Mouse (Mus musculus) gastrocnemius, postnatal 10 days (tissue): ENCODE results near the gene Esrrg. TPM values are rescaled to one million over a fixed set of nuclear protein-coding genes. Genes with fewer than 3 reads are reported as not detected.
A peak's percentile ranks its signal among the peaks of the same experiment; 100 is the strongest.

Experiments used
- DNase-seq: peaks from one replicate; pipeline ENCODE4 v3.0.0; 2021; ENCODE audit warnings: mixed read lengths
- total RNA-seq, 2 experiments: library from RNA; stranded (reverse); gene quantifications; 2 replicates each; pipeline ENCODE4 v1.2.3; 2021

Esrrg gene
- total RNA-seq, 2 experiments from 2014 or later: 10.6 to 11.3 TPM

DNA sequence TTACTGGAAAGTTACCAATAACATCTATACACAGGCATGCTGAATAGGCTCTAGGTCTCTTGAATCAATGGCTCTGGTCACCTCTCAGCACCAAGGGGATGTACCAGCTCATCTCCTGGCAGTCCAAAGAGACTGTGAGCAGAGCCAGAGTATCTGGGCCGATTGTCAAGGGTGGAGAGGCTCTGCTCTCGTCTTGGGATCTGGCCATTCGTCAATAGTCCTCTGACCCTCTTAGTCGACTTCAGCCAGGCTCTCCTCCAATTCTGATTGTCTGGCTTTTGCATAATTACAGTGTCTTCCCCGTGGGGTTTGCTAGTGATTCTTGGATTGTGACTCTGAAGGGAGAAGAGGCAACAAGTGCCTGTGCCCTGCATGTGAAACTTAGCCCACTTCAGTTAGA lies 41.3 kb downstream of the Esrrg start:
- DNase-seq: peak; percentile 18

DNA sequence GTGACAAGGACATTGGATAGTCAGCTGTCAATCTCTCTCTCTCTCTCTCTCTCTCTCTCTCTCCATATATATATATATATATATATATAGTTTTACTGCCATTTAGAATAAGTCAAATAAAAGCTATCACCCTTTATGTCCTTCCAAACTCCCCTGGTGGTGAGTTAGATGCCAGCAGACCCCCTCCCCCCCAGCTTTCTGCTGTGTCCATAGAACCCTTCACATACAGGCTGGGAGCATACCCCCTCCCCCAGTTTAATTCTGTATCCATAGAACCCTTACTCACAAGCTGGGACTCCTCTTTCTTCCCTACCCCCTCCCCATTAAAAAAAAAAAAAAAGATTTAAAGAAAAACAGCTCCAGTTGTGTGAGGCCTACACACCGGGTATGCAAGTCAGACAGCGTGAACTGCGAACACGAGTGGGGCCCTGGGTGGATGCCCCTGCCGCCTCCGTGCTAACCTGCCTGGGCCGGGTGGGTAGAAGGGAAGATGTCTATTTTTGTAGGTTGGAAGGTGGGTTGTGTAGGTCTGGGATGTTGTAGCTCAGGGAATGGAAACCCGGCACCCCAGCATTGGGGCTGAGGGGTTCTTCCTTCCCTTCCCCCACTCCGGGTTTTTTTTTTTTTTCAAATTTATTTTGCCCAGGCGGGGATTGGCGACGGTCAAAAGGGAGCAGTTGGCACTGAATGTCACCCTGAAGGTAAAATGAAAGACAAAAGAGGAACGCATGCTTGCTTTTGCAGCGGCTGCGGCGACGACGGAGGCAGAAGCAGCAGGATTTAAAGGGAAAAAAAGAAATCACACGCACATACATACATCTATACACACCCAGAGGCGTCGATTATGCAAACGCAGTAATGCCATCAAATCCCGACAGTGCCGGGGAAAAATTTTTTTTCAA lies 42.4 kb downstream of the Esrrg start:
- DNase-seq: no peak

DNA sequence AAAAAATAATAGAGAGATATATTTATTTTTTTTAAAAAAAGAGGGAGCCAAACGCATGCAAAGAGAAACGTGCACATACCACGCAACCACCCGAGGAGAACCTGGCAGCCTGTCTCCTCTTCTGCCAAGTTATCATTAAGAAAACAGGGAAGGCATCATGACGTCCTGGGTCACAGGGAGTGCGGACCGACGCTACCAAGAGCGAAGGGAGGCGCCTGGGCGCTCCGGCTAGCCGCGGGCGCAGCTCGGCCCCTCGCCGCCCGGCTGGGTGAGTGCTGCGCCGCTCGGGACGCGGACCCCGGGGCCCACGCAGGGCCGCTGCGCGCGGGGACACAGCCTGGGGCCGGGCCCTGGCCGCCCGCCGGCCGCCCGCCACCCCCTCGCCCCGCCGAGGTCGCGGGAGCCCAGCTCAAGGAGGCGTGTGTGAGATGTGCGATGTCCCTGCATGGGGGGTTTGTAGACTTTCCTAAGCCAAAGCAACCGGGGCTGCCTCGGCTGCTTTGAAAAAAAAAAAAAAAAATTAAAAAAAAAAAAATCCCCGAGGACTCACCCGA lies 43.2 kb downstream of the Esrrg start:
- DNase-seq: peak; percentile 41

DNA sequence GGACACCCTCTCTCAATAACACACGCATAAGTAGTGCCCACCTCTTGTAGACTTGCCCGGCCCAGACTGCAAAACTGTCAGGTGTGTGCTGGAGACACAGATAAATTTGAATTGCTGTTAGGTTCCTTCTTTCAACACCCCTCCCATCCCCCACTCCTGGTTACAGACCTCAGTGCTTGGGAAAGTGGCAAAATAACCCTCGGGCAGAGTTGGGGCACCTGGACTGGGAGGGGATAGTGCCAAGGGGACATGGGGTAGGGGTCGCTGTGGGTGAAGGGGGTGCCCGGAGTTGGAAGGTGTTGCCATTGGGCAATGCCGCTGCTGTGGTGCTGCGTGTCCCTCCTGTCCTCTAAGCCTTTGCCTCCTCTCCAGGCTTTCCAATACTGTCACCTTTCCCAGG lies 43.9 kb downstream of the Esrrg start:
- no peak for DNase-seq

DNA sequence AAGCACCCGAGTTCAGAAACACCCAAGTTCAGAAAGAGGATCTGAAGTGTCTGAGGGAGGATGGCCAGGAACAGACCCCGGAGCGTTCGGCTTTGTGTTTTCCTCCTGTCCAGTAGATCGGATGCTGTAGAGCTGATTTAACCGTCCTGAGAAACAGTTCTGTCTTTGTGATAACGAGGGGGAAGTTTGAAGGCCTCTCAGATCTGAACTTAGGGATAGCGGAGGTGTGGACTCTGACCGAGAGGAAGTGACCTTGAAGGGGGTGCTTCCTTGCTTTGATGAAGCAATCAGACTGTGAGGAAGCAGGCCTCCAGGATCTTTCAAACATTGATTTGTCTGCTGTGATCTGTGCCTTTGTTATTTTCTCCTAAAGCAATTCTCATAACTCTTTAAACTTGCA lies 44.8 kb downstream of the Esrrg start:
- no peak for DNase-seq

DNA sequence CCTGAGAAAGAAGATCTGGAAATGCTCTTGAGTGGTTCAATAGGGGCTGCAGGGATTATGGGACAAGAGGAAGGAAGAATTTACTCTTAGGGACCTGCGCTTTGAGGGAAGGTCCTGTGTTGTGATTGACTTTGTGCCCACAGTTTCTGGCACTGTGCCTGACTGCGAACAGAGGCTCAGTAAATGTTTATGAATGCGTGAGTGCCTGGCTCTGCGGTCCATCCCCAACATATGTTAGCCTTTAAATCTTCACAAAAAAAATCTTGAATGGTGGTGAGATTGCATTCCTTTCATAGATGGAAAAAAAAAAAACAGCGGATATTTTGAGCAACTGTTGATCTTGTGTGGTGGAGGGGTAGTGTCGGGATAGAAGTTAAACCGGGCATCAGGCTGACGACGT lies 52.4 kb downstream of the Esrrg start:
- DNase-seq: no peak

DNA sequence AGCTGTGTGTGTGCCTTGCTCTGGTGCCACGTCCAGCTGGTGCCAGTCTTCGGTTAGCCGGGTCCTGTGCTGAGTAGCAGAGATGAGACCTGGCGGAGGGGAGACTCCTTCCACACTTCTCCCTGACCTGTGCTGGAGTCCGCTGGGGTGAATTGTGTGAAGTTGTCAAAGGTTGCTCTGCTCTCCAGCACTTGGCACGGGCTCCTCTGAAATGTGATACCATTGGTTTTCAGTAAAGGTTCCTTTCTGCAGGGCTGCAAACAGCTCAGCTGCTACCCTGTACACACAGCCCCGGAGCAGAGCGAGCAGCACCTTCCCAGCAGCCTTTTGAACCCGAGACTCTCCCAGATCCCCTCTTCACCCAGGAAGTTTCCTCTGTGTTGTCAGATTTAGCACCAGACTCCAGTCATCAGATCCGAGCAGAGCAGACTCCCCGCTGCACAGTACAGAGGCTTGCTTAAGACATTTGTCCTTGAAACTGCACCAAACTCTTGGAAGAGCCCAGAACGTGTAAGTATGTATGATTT lies 53.6 kb downstream of the Esrrg start:
- peak; percentile 27 for DNase-seq

DNA sequence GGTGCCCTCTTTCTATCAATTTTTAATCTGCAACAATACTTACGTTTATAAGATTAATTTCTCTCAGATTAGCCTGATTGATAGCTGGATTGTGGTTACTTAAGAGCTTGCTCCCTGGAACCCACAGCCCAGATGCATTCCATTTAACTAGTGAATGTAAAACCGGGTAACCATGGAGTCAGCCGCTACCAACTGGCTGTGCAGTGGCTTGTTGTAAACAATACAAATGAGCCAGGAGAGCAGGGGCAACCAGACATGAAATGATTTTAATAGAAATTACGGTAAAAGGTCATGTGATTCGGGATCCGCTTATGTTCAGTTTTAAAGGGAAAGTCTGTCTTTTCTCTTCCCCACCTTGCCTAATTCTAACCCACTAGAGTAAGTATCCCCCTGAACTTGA lies 54.8 kb downstream of the Esrrg start:
- no peak for DNase-seq

DNA sequence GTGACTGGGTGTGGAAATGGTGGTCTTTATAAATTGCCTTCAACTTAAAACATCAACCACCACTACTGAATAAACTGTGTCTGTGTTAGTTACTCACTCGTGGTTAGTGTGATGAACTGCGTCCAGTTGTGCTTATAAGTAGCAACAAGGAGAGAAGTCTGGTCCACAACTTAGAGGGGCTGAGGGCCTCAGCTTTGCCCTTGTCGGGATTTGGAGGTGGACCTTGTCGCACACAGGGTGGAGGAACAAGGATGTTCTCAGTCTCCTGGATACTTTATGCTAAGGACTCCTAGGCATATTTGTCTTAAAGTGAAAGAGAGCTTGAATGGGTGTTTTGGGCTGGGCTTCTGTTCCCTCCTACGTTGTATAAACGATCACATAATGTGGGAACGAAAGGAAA lies 55.7 kb downstream of the Esrrg start:
- DNase-seq: no peak

DNA sequence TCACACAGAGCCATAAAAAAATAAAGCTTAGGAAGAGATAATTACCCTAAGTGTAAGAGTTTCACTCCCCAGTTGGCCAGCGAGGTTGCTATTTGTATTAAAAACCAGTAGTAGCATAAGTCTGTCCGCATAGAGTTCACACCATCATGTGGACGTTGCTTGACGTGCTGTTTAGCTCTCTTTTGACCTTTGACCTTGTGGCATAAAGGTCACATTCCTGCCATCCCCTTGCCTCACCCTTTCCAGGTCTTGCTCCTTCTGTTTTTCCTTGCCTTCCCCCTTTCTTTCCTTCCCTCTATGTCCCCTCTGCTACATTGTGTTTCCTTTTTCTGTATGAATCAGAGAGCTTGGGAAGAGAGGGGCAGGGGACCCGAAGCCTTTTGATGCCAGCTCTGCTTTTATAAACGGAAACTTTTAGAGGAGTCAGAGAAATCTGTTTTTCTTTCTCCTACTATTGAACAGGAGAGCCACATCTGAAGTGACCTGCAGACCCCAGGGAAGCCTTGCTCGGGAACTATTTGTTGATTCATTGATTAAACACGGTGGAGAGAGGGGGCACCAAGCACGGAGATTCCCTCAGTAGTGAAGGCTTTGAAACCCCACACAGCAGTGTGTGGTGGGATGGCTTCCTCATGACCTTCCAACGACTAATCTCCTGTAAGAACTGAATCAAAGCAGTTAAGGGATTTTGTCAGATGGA lies 57.5 kb downstream of the Esrrg start:
- no peak for DNase-seq

DNA sequence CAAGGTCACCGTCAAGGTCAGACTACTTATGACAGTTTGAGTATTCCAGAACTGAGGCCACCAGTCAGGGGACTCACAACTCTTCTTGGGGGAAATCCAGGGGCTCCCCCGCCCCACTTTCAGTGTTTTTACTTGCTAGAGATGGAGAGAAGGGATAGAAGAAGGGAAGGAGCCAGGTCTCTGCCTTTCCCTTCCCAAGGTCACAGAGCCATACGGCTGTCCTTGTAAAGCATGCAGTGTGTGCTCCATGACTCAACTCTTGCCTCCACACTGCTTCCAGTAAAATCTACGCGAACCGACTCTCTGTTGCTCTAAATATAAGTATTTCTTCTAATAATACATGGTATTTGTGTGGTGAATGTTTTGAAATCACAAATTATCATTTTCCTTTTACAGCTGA lies 61.2 kb downstream of the Esrrg start:
- no peak for DNase-seq

DNA sequence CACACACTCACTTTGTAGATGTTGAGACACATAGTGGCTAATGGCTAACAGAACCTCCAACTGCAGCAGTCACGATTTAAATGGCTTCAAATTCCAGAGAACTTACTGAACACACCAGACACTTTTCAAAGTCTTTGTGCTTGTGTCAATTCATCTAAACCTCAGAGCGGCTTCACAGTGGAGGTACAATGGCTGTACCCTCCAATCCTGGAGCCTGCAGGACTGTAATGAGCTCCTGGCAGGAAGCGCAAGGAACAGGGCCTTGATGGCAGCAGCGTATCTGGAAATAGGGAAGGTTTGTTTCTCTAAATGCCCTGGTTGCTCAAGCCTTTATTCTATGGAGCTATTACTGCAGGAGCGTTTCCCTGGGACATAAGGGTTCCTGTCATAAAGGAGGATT lies 63.9 kb downstream of the Esrrg start:
- no peak for DNase-seq

DNA sequence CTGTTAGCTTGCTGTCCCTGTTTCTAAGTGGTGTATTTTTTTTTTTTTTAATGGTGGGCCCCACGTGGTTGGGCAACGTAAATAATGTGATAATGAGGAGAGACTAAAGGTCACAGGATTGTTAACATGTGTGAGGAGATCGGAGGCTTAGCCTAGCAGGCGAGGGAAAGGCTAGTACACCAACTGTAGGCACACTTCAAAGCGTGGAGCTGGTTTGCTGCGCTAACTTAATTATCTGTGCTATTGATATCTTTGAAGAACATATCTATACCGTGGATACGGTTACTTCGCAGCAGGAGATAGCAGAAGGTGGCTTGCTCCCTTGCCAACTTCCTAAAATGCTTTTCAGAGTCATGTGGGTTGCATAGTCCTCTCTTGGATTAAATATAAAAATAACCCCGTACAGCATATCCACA lies 66.2 kb downstream of the Esrrg start:
- no peak for DNase-seq

DNA sequence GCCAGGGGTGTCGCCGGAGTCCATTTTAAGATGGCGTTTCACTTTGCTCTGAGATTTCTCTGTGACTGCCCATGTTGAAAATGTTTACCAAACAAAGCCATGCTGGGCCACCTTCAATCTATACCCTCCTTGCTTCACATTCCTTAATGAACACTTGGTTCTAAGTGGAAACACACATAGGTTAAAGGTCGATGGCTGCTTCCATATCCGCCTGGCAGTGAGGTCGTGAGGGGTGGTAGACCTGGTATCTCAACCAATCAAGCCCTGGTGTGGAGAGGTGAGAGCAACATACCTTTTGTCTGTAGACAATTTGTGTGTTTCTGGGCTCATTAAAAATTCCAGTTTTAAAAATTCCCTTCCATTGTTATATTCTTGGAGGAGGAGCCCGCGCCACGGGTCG lies 68.0 kb downstream of the Esrrg start:
- no peak for DNase-seq

DNA sequence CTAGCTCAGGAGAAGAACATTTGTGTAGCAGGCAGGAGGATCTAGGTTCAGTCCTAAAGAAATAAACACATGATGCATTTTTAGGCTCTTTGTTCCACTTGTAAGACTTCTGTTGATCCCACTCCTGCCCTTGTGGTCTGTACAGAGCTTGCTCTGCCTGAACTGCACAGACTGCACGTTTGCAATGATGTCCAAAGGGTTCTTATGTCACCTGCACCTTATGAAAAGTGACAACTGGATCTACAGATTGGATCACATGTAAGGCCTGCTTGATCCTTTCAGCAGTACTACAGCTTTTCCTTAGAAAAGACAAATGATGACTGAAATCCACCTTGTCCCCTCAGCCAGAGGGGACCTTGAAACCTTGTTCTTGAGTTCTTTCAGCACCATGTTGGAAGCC lies 70.7 kb downstream of the Esrrg start:
- no peak for DNase-seq

DNA sequence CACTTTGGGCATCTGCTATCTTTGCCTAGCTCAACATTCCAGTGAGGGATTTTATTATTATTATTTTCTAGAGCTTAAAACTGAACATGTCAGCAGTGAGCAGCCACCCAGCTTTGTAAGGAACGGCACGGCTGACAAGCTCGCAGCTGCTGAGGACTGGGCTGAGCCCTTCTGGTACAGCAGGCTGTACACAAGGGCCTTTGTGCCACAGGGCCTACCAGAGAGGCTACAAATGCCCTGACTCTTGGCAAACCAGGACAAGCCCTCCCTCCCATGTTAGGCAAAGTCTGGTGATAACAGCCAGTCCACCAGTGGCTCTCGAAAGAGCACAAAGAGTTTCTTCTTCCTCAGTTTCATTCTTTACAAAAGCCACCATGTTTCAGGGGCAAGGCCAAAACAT lies 75.9 kb downstream of the Esrrg start:
- no peak for DNase-seq

DNA sequence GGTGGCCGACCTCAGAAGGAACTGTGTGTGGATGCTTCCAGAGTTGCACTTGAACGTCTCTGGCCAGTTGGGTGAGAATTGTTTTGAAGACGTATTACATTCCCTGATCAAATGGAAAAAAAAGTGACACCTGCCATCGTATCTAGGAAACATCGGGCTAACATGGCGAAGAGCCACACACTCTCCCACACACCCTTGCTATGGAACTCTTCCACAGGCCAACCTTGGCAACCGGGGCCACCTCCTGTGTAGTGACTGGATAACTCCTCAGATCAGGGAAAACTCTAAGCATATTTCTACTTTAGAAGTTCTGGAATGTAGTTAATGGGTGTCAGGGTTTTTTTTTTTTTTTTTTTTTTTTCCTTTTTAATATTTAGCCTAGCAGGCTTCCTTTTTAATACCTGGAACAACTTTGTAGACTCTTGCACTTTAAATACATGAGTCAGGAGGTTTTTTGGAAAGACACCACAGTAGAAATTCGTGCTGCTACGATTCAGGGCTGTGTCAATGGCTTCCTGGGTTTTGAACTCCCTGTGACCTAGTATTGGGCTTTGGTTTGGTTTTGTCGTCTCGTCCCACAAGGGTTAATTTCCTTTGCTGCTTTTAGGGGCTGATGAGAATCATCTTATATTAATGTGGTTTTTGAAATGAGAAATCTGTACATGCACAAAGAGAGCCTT lies 83.4 kb downstream of the Esrrg start:
- no peak for DNase-seq

DNA sequence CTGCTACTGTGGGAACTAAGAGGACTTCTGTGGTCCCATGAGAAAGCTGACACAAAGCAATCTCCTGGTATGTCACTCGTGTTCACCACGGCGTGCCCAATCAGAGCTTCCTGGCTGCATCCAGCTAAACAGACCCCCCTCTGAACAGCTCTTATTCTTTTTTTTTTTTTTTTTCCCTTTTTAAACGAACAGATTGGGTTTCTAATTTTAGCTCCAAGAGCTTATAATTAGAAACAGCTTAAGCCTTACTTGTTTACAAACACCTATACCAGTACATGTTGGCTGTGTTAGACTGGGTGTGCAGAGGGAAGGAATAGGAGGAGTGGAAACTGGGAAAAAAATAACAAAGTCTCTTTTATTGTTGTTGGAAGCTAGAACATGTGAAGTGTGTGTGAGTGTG lies 86.3 kb downstream of the Esrrg start:
- no peak for DNase-seq

DNA sequence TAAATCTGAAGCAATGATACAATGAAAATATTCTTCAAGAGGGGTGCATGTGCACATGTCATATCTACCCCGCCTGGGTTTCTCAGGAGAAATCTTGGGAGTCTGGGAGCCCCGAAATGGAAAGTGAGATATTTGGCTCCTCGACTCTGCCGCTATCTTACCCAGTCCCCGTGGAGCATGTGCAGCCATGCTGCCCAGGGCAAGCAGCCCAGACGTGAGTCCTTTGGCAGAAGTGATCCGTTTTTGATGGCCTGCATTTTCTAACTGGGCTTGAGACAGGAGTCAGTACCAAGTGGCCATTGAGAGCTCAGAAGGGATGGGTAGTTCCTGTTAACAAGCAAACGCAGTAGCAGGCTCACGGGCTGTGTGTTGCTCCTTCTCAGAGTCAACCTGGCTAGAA lies 89.6 kb downstream of the Esrrg start:
- DNase-seq: no peak

DNA sequence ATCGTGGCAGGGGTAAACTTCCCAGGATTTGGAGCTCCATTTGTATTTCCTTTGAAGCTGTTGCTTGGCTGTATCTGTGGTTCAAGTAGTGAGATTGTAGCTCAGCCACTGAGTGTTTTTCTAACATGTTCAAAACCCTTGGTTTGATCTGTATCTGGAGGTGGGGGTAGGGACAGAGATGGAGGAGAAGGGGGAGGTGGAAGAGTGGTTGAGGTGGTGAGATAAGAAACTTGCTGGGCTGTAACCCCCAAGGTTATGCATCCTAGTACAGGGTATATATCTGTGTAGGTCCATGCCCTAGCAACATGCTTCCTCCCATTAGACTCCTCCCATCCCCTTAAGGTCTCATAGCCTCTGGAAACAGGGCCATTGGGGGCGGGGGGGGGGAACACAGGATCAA lies 92.4 kb downstream of the Esrrg start:
- no peak for DNase-seq

DNA sequence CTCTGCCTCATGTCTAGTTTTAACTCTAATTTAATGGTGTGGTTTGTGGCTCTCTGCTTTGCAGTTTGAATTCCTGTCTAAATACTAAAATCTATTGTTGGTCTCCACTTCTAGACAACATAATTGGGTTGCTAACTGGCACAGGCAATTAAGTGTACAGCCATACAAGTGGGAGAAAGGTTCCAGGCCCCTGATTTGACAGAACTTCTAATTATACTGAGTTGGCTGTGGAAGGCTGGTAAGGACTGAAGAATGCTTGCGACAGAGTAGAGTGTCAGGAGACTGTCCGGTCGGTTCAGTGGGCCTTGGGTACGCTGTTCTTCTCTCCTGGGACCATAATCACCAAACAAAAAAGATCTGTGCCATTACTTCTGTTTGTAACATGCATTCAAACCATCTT lies 96.3 kb downstream of the Esrrg start:
- no peak for DNase-seq

DNA sequence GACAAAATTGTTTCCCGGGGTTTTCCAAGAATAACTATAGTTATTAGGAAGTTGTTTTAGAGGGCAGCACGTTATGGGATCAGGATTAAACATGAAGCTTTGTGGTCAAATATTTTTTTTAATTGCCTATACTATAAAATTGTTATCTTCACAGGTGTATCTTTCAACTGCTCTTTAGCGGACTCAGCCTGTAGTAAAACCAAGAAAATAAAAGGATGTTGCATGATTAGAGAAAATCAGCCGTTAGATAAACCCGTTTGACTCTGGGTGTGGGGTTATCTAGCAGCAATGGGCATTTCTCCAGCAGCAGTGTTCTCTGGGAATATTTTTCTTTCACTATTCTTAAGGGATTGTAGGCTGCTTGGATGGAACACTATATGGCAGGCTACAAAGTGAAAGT lies 96.8 kb downstream of the Esrrg start:
- no peak for DNase-seq

DNA sequence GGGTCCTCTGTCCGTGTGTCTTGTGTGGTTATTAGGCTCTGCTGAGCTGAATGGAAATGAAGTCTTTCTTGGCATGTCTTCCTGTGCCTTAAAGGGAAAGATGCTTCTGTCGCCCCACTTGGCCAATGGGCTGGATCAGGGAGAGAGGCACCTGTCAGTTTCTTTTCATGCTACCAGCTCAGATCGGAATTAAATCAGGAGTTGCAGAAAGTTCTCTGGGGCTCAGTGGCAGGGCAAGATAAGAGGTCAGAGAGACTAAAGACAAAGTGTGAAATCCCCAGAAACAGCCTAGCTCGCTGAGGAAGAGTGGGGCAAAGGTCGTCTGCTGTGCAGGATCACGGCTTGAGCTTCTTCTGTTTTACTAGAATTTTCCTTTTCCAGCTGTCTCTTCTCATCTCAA lies 97.5 kb downstream of the Esrrg start:
- no peak for DNase-seq
